Mouse (Mus musculus) cerebellum, postnatal 4 days (tissue): ENCODE results near the gene Mrap2.
"Not testable (repeated sequence)": the region's sequence is repeated elsewhere in the genome, so short reads cannot be mapped to it uniquely, and the experiment has no call there.

Experiments
- DNase-seq, 2 experiments: peaks; one replicate each; pipeline ENCODE4 v3.0.0; 2022; ENCODE audit warnings: low spot score in 2 of 2, mixed read lengths in 1 of 2

The Mrap2 gene

GRCm38 (mm10) chr9:87144106-87144505 lies at the start of gene Mrap2:
Gene Mrap2, plus strand, starts transcription at chr9:87144306.
- DNase-seq = peak; percentile 35 to 67

GRCm38 (mm10) chr9:87097989-87098388 lies 46.1 kb upstream of the Mrap2 start:
- DNase-seq = no peak

- DNase-seq = no peak
These were observed 29.1 kb upstream of the Mrap2 start for GRCm38 (mm10) chr9:87115019-87115418.

GRCm38 (mm10) chr9:87115456-87115931 lies 28.6 kb upstream of the Mrap2 start:
- DNase-seq = no peak

GRCm38 (mm10) chr9:87115978-87116377 lies 28.1 kb upstream of the Mrap2 start:
- DNase-seq = no peak

GRCm38 (mm10) chr9:87118996-87119395 lies 25.1 kb upstream of the Mrap2 start:
- no peak for DNase-seq

- DNase-seq = no peak
These were observed 22.1 kb upstream of the Mrap2 start for GRCm38 (mm10) chr9:87121956-87122493.

GRCm38 (mm10) chr9:87127046-87127445 lies 17.1 kb upstream of the Mrap2 start:
- not testable (repeated sequence) for DNase-seq

- peak in 1 of 2 experiments; percentile 42 for DNase-seq
These were observed 8.1 kb upstream of the Mrap2 start for GRCm38 (mm10) chr9:87135765-87136558.

- DNase-seq = no peak
These were observed 1.0 kb upstream of the Mrap2 start for GRCm38 (mm10) chr9:87143076-87143475.

- peak; percentile 14 to 23 for DNase-seq
These were observed 426 bp downstream of the Mrap2 start for GRCm38 (mm10) chr9:87144532-87144931.

- DNase-seq = no peak
These were observed 1.1 kb downstream of the Mrap2 start for GRCm38 (mm10) chr9:87145180-87145579.

- DNase-seq = no peak
These were observed 1.6 kb downstream of the Mrap2 start for GRCm38 (mm10) chr9:87145671-87146070.

- no peak for DNase-seq
These were observed 2.3 kb downstream of the Mrap2 start for GRCm38 (mm10) chr9:87146400-87146799.

GRCm38 (mm10) chr9:87147927-87148326 lies 3.8 kb downstream of the Mrap2 start:
- DNase-seq = no peak

- DNase-seq = no peak
These were observed 8.7 kb downstream of the Mrap2 start for GRCm38 (mm10) chr9:87152641-87153325.

GRCm38 (mm10) chr9:87162559-87162958 lies 18.5 kb downstream of the Mrap2 start:
- no peak for DNase-seq

GRCm38 (mm10) chr9:87167001-87167830 lies 23.1 kb downstream of the Mrap2 start:
- no peak for DNase-seq

GRCm38 (mm10) chr9:87168051-87168450 lies 23.9 kb downstream of the Mrap2 start:
- no peak for DNase-seq

GRCm38 (mm10) chr9:87169144-87169543 lies 25.0 kb downstream of the Mrap2 start:
- no peak for DNase-seq

GRCm38 (mm10) chr9:87170891-87171290 lies 26.8 kb downstream of the Mrap2 start:
- DNase-seq = no peak

GRCm38 (mm10) chr9:87171517-87171916 lies 27.4 kb downstream of the Mrap2 start:
- no peak for DNase-seq
